Mouse (Mus musculus): Measurements from ENCODE around the gene Plcb1. TPM values are rescaled to one million over a fixed set of nuclear protein-coding genes. Genes with fewer than 3 reads are reported as not detected.
A peak's percentile ranks its signal among the peaks of the same experiment; 100 is the strongest.

The Plcb1 gene
- polyA plus RNA-seq, 1 experiment from 2014 or later: 21.2 TPM

GRCm38 (mm10) chr2:134891207-134891606 is 105.3 kb downstream of the Plcb1 start:
- no peaks in the 10 kb centered on the region for H3K36me3 ChIP-seq
- no peaks in the 10 kb centered on the region for H3K4me1 ChIP-seq (replicated peaks)
- 77% methylated on average over 2 of the region's 2 CpGs for WGBS
- no peak overlapping the region for H3K4me2 ChIP-seq (replicated peaks)
- no peak overlapping the region for H3K27ac ChIP-seq
- no peak for ATAC-seq
- H3K4me3 ChIP-seq (replicated peaks): no peak overlapping the region
- no peaks in the 10 kb centered on the region for H3K27me3 ChIP-seq
- no peaks in the 10 kb centered on the region for H3K9me3 ChIP-seq
- no peak overlapping the region for H3K9ac ChIP-seq (replicated peaks)

- H3K27me3 ChIP-seq: no peaks in the 10 kb centered on the region
- no peak overlapping the region for H3K4me3 ChIP-seq (replicated peaks)
- H3K36me3 ChIP-seq: no peaks in the 10 kb centered on the region
- no peak overlapping the region for H3K9ac ChIP-seq (replicated peaks)
- no peak overlapping the region for H3K4me2 ChIP-seq (replicated peaks)
- WGBS: 93% methylated on average over 4 of the region's 4 CpGs
- H3K9me3 ChIP-seq: no peaks in the 10 kb centered on the region
- no peaks in the 10 kb centered on the region for H3K4me1 ChIP-seq (replicated peaks)
- ATAC-seq: no peak
- no peak overlapping the region for H3K27ac ChIP-seq
These were observed 108.9 kb downstream of the Plcb1 start for GRCm38 (mm10) chr2:134894776-134895175.

GRCm38 (mm10) chr2:134896196-134896595 is 110.3 kb downstream of the Plcb1 start:
- no peaks in the 10 kb centered on the region for H3K4me1 ChIP-seq (replicated peaks)
- H3K9ac ChIP-seq (replicated peaks): no peak overlapping the region
- H3K4me3 ChIP-seq (replicated peaks): no peak overlapping the region
- H3K27me3 ChIP-seq: no peaks in the 10 kb centered on the region
- 88% methylated on average over 3 of the region's 3 CpGs for WGBS
- H3K36me3 ChIP-seq: no peaks in the 10 kb centered on the region
- H3K4me2 ChIP-seq (replicated peaks): no peak overlapping the region
- no peaks in the 10 kb centered on the region for H3K9me3 ChIP-seq
- no peak overlapping the region for H3K27ac ChIP-seq
- ATAC-seq: no peak

GRCm38 (mm10) chr2:134897083-134897482 is 111.2 kb downstream of the Plcb1 start:
- WGBS: 93% methylated on average over 5 of the region's 5 CpGs
- no peak overlapping the region for H3K27ac ChIP-seq
- no peaks in the 10 kb centered on the region for H3K4me1 ChIP-seq (replicated peaks)
- H3K4me3 ChIP-seq (replicated peaks): no peak overlapping the region
- H3K36me3 ChIP-seq: no peaks in the 10 kb centered on the region
- H3K9ac ChIP-seq (replicated peaks): no peak overlapping the region
- H3K4me2 ChIP-seq (replicated peaks): no peak overlapping the region
- no peak for ATAC-seq
- H3K27me3 ChIP-seq: no peaks in the 10 kb centered on the region
- no peaks in the 10 kb centered on the region for H3K9me3 ChIP-seq

GRCm38 (mm10) chr2:134901521-134901920 is 115.7 kb downstream of the Plcb1 start:
- no peak overlapping the region for H3K9ac ChIP-seq (replicated peaks)
- H3K4me2 ChIP-seq (replicated peaks): no peak overlapping the region
- WGBS: 84% methylated on average over 2 of the region's 2 CpGs
- no peaks in the 10 kb centered on the region for H3K4me1 ChIP-seq (replicated peaks)
- no peak overlapping the region for H3K4me3 ChIP-seq (replicated peaks)
- no peak for ATAC-seq
- H3K9me3 ChIP-seq: no peaks in the 10 kb centered on the region
- no peak overlapping the region for H3K27ac ChIP-seq
- no peaks in the 10 kb centered on the region for H3K36me3 ChIP-seq
- no peaks in the 10 kb centered on the region for H3K27me3 ChIP-seq

GRCm38 (mm10) chr2:134910882-134911281 is 125.0 kb downstream of the Plcb1 start:
- Histone ChIP-seq H3K27me3 (no peaks in the 10 kb centered on the region), H3K9ac (replicated peaks) (no peak overlapping the region), H3K4me3 (replicated peaks) (no peak overlapping the region), H3K4me2 (replicated peaks) (no peak overlapping the region), H3K9me3 (no peaks in the 10 kb centered on the region), H3K36me3 (no peaks in the 10 kb centered on the region), H3K27ac (peak overlapping the region; percentile 21; the same call in 1 of the 2 replicates), H3K4me1 (replicated peaks) (peaks cover 5% of the 10 kb centered on the region)
- peak; percentile 95 for ATAC-seq
- 6% methylated on average over 1 of the region's 1 CpGs for WGBS

- H3K27ac ChIP-seq: 0 out of 2 replicates have a peak overlapping the region, but pooled peaks have one; percentile 21
- no peak overlapping the region for H3K9ac ChIP-seq (replicated peaks)
- H3K9me3 ChIP-seq: no peaks in the 10 kb centered on the region
- no peak overlapping the region for H3K4me3 ChIP-seq (replicated peaks)
- H3K4me2 ChIP-seq (replicated peaks): no peak overlapping the region
- peak; percentile 41 for ATAC-seq
- H3K4me1 ChIP-seq (replicated peaks): peaks cover 5% of the 10 kb centered on the region
- H3K36me3 ChIP-seq: no peaks in the 10 kb centered on the region
- no peaks in the 10 kb centered on the region for H3K27me3 ChIP-seq
- WGBS: 81% methylated on average over 6 of the region's 6 CpGs
These were observed 125.5 kb downstream of the Plcb1 start for GRCm38 (mm10) chr2:134911360-134911759.

GRCm38 (mm10) chr2:134912616-134913015 is 126.7 kb downstream of the Plcb1 start:
- Histone ChIP-seq H3K4me1 (replicated peaks) (peaks cover 5% of the 10 kb centered on the region), H3K9ac (replicated peaks) (no peak overlapping the region), H3K4me2 (replicated peaks) (no peak overlapping the region), H3K27ac (no peak overlapping the region), H3K27me3 (no peaks in the 10 kb centered on the region), H3K9me3 (no peaks in the 10 kb centered on the region), H3K36me3 (no peaks in the 10 kb centered on the region), H3K4me3 (replicated peaks) (no peak overlapping the region)
- 94% methylated on average over 2 of the region's 2 CpGs for WGBS
- ATAC-seq: no peak

GRCm38 (mm10) chr2:134913542-134913941 is 127.7 kb downstream of the Plcb1 start:
- Histone ChIP-seq H3K4me1 (replicated peaks) (peaks cover 5% of the 10 kb centered on the region), H3K4me3 (replicated peaks) (no peak overlapping the region), H3K4me2 (replicated peaks) (no peak overlapping the region), H3K27ac (no peak overlapping the region), H3K36me3 (no peaks in the 10 kb centered on the region), H3K27me3 (no peaks in the 10 kb centered on the region), H3K9me3 (no peaks in the 10 kb centered on the region), H3K9ac (replicated peaks) (no peak overlapping the region)
- WGBS: 79% methylated on average over 3 of the region's 3 CpGs
- no peak for ATAC-seq

- Histone ChIP-seq H3K4me2 (replicated peaks) (no peak overlapping the region), H3K4me1 (replicated peaks) (peaks cover 5% of the 10 kb centered on the region), H3K9me3 (no peaks in the 10 kb centered on the region), H3K27me3 (no peaks in the 10 kb centered on the region), H3K4me3 (replicated peaks) (no peak overlapping the region), H3K36me3 (no peaks in the 10 kb centered on the region), H3K9ac (replicated peaks) (no peak overlapping the region), H3K27ac (no peak overlapping the region)
- WGBS: 92% methylated on average over 2 of the region's 2 CpGs
- no peak for ATAC-seq
These were observed 128.3 kb downstream of the Plcb1 start for GRCm38 (mm10) chr2:134914091-134914550.

- Histone ChIP-seq H3K4me1 (replicated peaks) (peaks cover 5% of the 10 kb centered on the region), H3K9ac (replicated peaks) (no peak overlapping the region), H3K27ac (no peak overlapping the region), H3K36me3 (no peaks in the 10 kb centered on the region), H3K27me3 (no peaks in the 10 kb centered on the region), H3K9me3 (no peaks in the 10 kb centered on the region), H3K4me3 (replicated peaks) (no peak overlapping the region), H3K4me2 (replicated peaks) (no peak overlapping the region)
- WGBS: 75% methylated on average over 3 of the region's 3 CpGs
- ATAC-seq: no peak
These were observed 129.2 kb downstream of the Plcb1 start for GRCm38 (mm10) chr2:134915035-134915434.

- no peak for ATAC-seq
- Histone ChIP-seq H3K4me2 (replicated peaks) (no peak overlapping the region), H3K9me3 (no peaks in the 10 kb centered on the region), H3K4me3 (replicated peaks) (no peak overlapping the region), H3K36me3 (no peaks in the 10 kb centered on the region), H3K9ac (replicated peaks) (no peak overlapping the region), H3K27ac (no peak overlapping the region), H3K4me1 (replicated peaks) (no peaks in the 10 kb centered on the region), H3K27me3 (no peaks in the 10 kb centered on the region)
- 85% methylated on average over 9 of the region's 9 CpGs for WGBS
These were observed 134.9 kb downstream of the Plcb1 start for GRCm38 (mm10) chr2:134920611-134921280.
